Mouse (Mus musculus): ENCODE data around the gene Klhdc4. TPM values are rescaled to one million over a fixed set of nuclear protein-coding genes. Genes with fewer than 3 reads are reported as not detected.

Gene Klhdc4
- polyA plus RNA-seq, 1 experiment from 2014 or later: 76.8 TPM

DNA sequence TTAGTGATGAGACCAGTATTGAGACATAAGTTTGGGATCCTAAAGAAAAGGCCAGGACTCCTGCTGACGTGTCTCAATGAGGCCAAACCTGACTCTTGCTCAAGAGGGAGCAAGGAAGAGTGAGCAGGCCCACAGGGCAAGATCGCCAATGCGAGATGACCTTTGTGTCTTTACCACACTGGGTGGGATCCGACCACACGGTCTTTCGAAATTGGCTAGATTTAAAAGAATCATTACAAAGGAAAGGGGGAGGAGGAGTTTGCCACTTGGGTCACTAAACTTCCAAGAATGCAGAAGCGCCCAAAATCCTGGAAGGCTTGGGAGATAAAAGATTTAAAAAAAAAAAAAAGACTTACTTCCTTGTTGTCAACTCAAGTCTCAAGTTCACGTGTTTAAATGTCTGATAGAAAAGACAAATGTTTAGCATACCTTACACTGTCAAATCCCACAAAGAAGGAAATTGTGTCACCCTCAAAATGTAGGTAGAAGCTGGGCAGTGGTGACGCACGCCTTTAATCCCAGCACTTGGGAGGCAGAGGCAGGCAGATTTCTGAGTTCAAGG is 18.0 kb upstream of the Klhdc4 start:
- no peak for DNase-seq (ENCODE audit: extremely low spot score, low spot score)
- Histone ChIP-seq H3K4me3 (no peak overlapping the region), H3K36me3 (replicated peaks) (peaks cover 28% of the 10 kb centered on the region), H3K27me3 (ENCODE audit: poor library complexity, severe bottlenecking) (peaks cover 3% of the 10 kb centered on the region; the same call in 1 of the 2 replicates), H3K4me1 (peaks cover 28% of the 10 kb centered on the region), H3K27ac (no peak overlapping the region), H3K9me3 (no peaks in the 10 kb centered on the region)
- WGBS: 75% methylated on average over 10 of the region's 10 CpGs

DNA sequence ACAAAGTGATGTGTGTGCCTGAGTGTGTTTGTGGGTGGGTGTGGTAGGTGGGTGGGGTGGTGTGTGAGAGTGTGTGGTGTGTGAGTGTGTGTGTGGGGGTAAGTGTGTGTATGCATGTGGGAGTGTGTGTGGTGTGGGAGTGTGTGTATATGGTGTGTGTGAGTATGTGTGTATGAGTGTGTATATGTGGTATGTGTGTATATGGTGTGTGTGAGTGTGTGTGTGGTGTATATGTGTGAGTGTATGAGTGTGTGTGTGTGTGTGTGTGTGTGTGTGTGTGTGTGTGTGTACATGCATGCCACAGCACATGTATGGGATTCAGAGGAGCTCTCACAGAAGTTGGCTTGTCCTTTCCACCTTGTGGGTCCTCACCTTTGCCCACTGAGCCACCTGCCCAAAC is 17.4 kb upstream of the Klhdc4 start:
- Histone ChIP-seq H3K9me3 (no peaks in the 10 kb centered on the region), H3K4me1 (peaks cover 23% of the 10 kb centered on the region), H3K27ac (no peak overlapping the region), H3K4me3 (no peak overlapping the region), H3K36me3 (replicated peaks) (peaks cover 33% of the 10 kb centered on the region), H3K27me3 (ENCODE audit: poor library complexity, severe bottlenecking) (no peaks in the 10 kb centered on the region)
- no peak for DNase-seq (ENCODE audit: extremely low spot score, low spot score)

DNA sequence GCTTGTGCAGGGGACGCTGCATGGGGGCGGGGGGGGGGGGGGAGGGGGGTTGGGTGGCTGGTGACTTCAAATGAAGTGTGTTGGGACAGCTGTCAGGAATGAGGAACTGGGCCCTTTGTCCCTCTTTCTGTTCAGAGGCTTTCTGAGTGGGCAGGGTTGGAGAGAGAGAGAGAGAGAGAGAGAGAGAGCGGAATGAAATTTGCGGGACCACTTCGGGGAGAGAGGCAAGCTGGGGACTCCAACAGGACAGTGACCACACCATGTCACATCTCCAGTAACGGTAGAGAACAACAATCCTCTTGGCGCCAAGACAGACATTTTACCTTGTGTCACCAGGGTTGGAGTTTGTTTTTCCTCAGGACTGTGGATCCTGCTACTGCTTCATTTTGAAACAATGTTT is 15.4 kb upstream of the Klhdc4 start:
- Histone ChIP-seq H3K27me3 (ENCODE audit: poor library complexity, severe bottlenecking) (no peaks in the 10 kb centered on the region), H3K27ac (no peak overlapping the region), H3K4me1 (0 out of 2 replicates have a peak, but pooled peaks cover 4% of the 10 kb centered on the region), H3K4me3 (no peak overlapping the region), H3K36me3 (replicated peaks) (peaks cover 41% of the 10 kb centered on the region), H3K9me3 (no peaks in the 10 kb centered on the region)
- DNase-seq (ENCODE audit: extremely low spot score, low spot score): no peak
- 76% methylated on average over 6 of the region's 7 CpGs for WGBS

DNA sequence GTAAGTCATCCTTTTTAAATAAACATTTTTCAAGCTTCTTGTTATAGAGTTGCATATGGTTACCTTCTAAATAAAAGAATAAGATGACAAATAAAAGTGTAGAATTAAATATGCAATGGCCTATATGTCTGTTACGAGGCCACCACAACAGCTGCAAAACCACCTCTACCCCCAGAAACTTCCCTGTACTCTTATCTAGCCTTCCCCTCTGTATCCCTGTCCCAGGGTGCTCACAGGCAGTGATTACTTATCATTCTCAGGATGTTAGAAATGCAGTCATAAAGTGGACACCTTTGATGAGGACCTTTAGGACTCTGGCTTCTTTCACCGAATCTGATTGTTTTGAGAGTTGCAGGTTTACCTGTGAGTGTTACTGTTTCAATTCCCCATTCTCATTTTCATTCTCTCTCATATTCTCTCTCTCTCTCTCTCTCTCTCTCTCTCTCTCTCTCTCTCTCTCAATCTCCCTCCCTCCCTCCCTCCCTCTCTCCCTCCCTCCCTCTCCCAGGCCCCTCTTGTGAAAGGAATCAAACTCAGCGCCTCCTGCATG is 13.9 kb upstream of the Klhdc4 start:
- no peaks in the 10 kb centered on the region for H3K27me3 ChIP-seq (ENCODE audit: poor library complexity, severe bottlenecking)
- no peak for DNase-seq (ENCODE audit: extremely low spot score, low spot score)
- H3K36me3 ChIP-seq (replicated peaks): peaks cover 41% of the 10 kb centered on the region
- H3K4me3 ChIP-seq: no peak overlapping the region
- 78% methylated on average over 3 of the region's 3 CpGs for WGBS
- H3K4me1 ChIP-seq: 0 out of 2 replicates have a peak, but pooled peaks cover 4% of the 10 kb centered on the region
- no peak overlapping the region for H3K27ac ChIP-seq
- H3K9me3 ChIP-seq: no peaks in the 10 kb centered on the region

DNA sequence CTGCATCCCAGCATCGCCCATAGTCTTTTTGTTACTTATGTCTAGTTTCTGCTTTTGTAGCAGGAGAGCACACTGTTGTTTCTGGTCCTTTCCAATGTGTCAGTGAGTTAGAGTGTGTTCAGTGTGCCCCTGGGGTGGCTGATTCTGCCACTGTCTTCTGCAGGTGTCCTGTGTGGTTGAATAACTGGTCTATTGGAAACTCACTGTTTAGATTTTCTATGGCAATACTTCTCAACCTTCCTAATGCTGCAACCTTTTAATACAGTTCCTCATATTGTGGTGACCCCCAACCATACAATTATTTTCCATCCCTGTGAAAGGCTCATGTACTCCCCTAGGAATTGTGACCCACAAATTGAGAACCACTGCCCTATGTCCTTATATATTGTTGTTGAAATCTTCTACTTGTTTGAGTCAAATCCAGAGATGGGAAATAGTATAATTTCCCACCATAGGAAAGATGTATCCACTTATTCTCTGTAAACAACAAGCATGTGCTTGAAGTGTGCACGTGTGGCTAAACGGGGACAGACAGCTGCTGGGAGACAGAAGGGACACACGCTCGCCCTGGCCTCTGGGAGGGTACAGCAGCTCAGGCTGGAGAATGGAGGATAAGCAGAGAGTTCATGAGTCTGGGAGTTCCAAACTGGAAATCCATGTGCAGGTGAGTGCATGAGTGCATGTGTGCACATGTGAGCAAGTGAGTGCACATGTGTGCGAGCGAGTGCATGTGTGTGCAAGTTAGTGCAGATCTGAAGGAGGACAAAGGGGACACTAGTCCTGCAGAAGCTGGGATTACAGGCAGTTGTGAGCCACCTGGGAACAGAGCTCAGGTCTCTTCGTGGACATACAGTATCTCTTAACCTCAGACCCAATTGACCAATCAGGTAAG is 12.9 kb upstream of the Klhdc4 start:
- no peak for DNase-seq (ENCODE audit: extremely low spot score, low spot score)
- WGBS: 90% methylated on average over 8 of the region's 8 CpGs
- Histone ChIP-seq H3K4me3 (no peak overlapping the region), H3K27me3 (ENCODE audit: poor library complexity, severe bottlenecking) (no peaks in the 10 kb centered on the region), H3K9me3 (no peaks in the 10 kb centered on the region), H3K27ac (no peak overlapping the region), H3K4me1 (0 out of 2 replicates have a peak, but pooled peaks cover 4% of the 10 kb centered on the region), H3K36me3 (replicated peaks) (peaks cover 41% of the 10 kb centered on the region)

DNA sequence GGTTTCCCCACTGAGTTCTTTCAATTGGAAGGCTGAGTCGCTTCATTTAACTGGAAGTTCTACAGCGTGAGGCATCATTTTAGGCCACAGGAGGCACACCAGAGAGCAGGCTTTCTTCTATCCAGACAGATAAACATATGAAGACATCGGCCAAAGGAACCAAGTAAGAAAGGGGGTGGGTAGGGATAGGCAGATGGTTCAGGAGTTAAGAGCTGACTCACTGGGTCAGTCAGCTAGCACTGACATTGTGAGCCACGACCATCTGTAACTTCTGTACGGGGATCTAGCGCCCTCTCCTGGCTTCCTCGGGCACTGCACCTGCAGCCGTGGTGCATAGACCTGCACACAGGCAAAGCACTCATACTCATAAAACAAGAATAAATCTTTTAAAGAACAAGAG is 11.9 kb upstream of the Klhdc4 start:
- peak; percentile 48 for DNase-seq (ENCODE audit: extremely low spot score, low spot score)
- 52% methylated on average over 8 of the region's 8 CpGs for WGBS
- H3K36me3 ChIP-seq (replicated peaks): peaks cover 43% of the 10 kb centered on the region
- no peak overlapping the region for H3K4me3 ChIP-seq
- H3K4me1 ChIP-seq: 0 out of 2 replicates have a peak, but pooled peaks cover 4% of the 10 kb centered on the region
- H3K27ac ChIP-seq: no peak overlapping the region
- H3K27me3 ChIP-seq (ENCODE audit: poor library complexity, severe bottlenecking): no peaks in the 10 kb centered on the region
- no peaks in the 10 kb centered on the region for H3K9me3 ChIP-seq

DNA sequence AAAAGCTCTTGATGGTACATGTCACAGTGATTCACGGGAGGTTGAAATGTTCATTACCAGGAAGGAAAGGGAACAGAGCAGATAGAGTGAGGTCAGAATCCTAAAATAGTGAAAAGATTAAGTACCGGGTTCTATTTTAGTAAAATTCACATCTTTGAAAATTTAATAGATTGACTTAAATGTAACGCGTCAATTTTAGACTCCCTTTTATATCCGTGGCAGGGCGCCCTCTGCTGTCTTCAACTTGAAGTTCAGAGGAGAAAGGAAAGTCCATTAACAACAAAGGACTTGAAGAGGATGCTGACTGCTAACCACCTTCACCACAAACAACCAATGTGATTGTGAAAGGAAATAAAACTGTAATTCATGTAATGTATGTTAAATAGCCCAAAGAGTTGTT is 3.1 kb upstream of the Klhdc4 start:
- peak overlapping the region; percentile 81 for H3K27ac ChIP-seq
- H3K4me3 ChIP-seq: peak overlapping the region; percentile 31; the same call in 1 of the 2 replicates
- 18% methylated on average over 6 of the region's 6 CpGs for WGBS
- peaks cover 7% of the 10 kb centered on the region for H3K36me3 ChIP-seq (replicated peaks)
- peak; percentile 58 for DNase-seq (ENCODE audit: extremely low spot score, low spot score)
- H3K4me1 ChIP-seq: peaks cover 19% of the 10 kb centered on the region
- H3K27me3 ChIP-seq (ENCODE audit: poor library complexity, severe bottlenecking): 0 out of 2 replicates have a peak, but pooled peaks cover 4% of the 10 kb centered on the region
- no peaks in the 10 kb centered on the region for H3K9me3 ChIP-seq

DNA sequence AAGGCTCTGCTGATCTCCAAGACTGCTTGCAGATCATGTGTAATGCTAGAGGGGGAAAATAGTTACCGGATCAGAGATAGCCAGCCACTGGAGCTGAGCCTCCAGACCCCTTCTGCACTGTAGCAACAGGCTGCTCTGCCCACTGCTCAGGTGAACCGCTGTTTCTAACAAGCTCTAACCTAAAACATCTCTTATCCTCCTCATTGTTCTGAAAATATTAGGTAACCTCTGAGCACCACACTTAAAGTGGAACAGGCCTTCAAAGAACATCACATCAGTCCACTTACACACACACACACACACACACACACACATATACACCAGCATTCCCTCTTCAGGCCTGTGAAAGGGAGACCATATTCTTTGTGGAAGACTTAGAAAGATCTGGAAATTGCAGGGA is 2.7 kb upstream of the Klhdc4 start:
- 82% methylated on average over 2 of the region's 2 CpGs for WGBS
- H3K27ac ChIP-seq: peak overlapping the region; percentile 81
- 0 out of 2 replicates have a peak, but pooled peaks cover 4% of the 10 kb centered on the region for H3K27me3 ChIP-seq (ENCODE audit: poor library complexity, severe bottlenecking)
- no peak for DNase-seq (ENCODE audit: extremely low spot score, low spot score)
- no peak overlapping the region for H3K4me3 ChIP-seq
- H3K4me1 ChIP-seq: peaks cover 19% of the 10 kb centered on the region
- H3K36me3 ChIP-seq (replicated peaks): peaks cover 8% of the 10 kb centered on the region
- H3K9me3 ChIP-seq: no peaks in the 10 kb centered on the region

DNA sequence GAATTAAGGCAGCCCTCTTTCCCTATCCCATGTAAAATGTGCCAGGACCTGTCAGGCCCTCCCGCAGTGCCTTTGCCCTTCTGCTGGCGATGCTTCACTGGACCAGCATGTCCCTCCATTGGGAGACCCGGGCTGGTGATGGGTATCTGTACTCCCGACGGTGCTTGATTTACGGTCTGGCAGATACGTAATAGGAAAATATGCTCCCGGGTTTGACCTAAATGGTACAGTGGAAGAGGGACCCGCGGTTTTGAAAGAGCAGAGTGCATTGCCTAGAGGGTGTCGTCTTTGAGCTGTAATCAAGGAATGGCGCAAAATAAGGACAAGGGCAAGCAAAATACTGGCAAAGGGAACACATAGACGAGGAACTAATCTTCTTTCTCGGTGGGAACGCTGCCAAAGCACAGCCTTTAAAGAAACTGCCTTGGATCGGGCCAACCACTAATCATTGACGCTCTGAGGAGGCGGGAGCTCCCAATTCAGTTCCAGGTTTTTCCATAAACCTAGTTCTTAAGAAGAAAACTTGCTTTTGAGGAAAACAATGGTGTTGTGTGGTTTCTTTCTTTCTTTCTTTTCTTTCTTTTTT is 501 bp upstream of the Klhdc4 start:
- no peak for DNase-seq (ENCODE audit: extremely low spot score, low spot score)
- peaks cover 19% of the 10 kb centered on the region for H3K4me1 ChIP-seq
- H3K9me3 ChIP-seq: no peaks in the 10 kb centered on the region
- H3K4me3 ChIP-seq: peak overlapping the region; percentile 97
- H3K27ac ChIP-seq: peak overlapping the region; percentile 90
- peaks cover 6% of the 10 kb centered on the region for H3K36me3 ChIP-seq (replicated peaks)
- WGBS: 20% methylated on average over 18 of the region's 18 CpGs
- 0 out of 2 replicates have a peak, but pooled peaks cover 4% of the 10 kb centered on the region for H3K27me3 ChIP-seq (ENCODE audit: poor library complexity, severe bottlenecking)

DNA sequence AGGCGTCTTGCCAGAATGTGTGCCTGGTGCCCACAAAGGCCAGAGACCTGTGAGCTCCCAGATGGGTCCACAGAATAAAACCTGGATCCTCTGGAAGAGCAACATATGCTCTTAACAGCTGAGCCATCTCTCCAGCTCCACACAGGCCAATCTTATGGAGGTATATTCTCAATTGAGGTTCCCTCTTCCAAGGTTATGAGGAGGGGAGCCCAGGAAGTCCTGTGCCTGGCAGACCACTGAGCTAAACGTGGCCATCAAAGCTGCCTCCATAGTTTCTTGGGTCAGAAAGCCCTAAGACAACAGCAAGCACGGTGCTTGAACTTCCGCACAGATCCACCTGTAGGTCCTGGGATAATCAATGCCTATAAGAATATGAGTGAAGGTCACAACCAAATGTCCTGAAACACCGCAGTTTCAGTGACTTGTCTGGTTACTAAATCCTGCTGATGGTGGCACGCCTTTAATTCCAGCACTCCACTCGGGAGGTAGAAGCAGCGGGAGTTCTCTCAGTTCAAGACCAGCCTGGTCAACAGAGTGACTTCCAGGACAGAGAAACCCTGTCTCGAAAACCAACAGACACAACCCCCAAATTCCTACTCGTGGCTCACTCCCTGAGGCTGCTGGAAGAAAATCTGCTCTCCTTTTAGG is 869 bp downstream of the Klhdc4 start:
- H3K9me3 ChIP-seq: no peaks in the 10 kb centered on the region

DNA sequence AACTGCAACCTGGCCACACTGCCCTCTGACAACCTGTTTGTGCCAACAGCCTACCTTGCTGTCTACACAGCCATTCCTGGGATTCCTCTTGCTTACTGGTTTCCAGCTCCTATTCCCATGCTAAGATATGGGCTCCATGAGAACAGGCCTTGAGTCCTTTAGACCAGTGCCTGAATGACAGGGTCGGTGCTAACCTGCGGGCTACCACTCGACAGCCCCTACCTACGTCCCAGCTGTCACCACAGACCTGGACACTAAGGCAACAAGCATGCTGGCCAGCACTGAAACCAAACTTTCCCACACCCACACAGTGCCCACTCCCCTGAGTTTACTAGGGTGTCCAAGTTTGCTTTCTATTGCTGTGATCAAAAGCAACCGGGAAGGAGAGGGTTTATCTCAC is 1.6 kb downstream of the Klhdc4 start:
- H3K9me3 ChIP-seq: no peaks in the 10 kb centered on the region
- 0 out of 2 replicates have a peak, but pooled peaks cover 4% of the 10 kb centered on the region for H3K27me3 ChIP-seq (ENCODE audit: poor library complexity, severe bottlenecking)
- peak overlapping the region; percentile 97; the same call in 1 of the 2 replicates for H3K4me3 ChIP-seq
- H3K4me1 ChIP-seq: peaks cover 19% of the 10 kb centered on the region
- H3K36me3 ChIP-seq (replicated peaks): peaks cover 6% of the 10 kb centered on the region
- WGBS: 97% methylated on average over 5 of the region's 5 CpGs
- no peak for DNase-seq (ENCODE audit: extremely low spot score, low spot score)
- no peak overlapping the region for H3K27ac ChIP-seq

More for the DNA sequence above, 869 bp downstream of the Klhdc4 start:
- Histone ChIP-seq H3K4me3 (peak overlapping the region; percentile 97), H3K27me3 (ENCODE audit: poor library complexity, severe bottlenecking) (0 out of 2 replicates have a peak, but pooled peaks cover 4% of the 10 kb centered on the region), H3K27ac (peak overlapping the region; percentile 90), H3K36me3 (replicated peaks) (peaks cover 6% of the 10 kb centered on the region), H3K4me1 (peaks cover 19% of the 10 kb centered on the region)
- DNase-seq (ENCODE audit: extremely low spot score, low spot score): no peak
- 38% methylated on average over 10 of the region's 10 CpGs for WGBS

DNA sequence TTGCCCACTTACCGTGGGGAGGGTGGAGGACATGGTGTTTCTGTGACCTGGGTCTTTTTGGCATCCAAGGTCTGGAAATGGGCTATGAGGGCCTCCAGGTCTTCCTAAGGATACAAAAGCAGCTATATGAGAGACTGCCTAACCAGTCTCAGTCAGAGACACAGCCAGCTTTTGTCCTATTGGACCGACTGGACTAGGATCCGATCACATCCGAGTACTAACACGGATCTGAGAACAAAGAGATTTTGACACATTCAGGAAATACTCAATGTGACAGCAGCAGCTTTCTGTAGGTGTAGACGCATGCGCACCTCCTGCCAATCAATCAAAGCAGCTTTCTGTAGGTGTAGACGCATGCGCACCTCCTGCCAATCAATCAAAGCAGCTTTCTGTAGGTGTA is 7.6 kb downstream of the Klhdc4 start:
- H3K4me3 ChIP-seq: no peak overlapping the region
- no peaks in the 10 kb centered on the region for H3K9me3 ChIP-seq
- no peak overlapping the region for H3K27ac ChIP-seq
- WGBS: 93% methylated on average over 9 of the region's 9 CpGs
- no peaks in the 10 kb centered on the region for H3K4me1 ChIP-seq
- DNase-seq (ENCODE audit: extremely low spot score, low spot score): no peak
- no peaks in the 10 kb centered on the region for H3K27me3 ChIP-seq (ENCODE audit: poor library complexity, severe bottlenecking)
- H3K36me3 ChIP-seq (replicated peaks): peaks cover 48% of the 10 kb centered on the region
